Mouse (Mus musculus): ENCODE data around the gene Olfr114. TPM values are rescaled to one million over a fixed set of nuclear protein-coding genes. Genes with fewer than 3 reads are reported as not detected.

Olfr114 gene
- total RNA-seq (2018; cell fraction: chromatin; rRNA removed), result not detected
- not detected for total RNA-seq (2018; cell fraction: cytosol; rRNA removed)
- total RNA-seq (2018; cell fraction: nucleus; rRNA removed), result not detected
- not detected in 3 replicates for polyA plus RNA-seq (2018)

- no peaks in the 10 kb centered on the region for H3K79me2 ChIP-seq (ENCODE audit: inconsistent target)
- H3K4me3 ChIP-seq (ENCODE audit: inconsistent target), result no peak within 1 kb of the TSS
- H3K36me3 ChIP-seq (ENCODE audit: inconsistent target), result no peaks in the 10 kb centered on the region
- no peak within 1 kb of the TSS for H3K27ac ChIP-seq
These were observed at the start of gene Olfr114 for GRCm38 (mm10) chr17:37592643-37593042. Gene Olfr114 (minus strand): TSS chr17:37592743.

GRCm38 (mm10) chr17:37627009-37627408, 34.5 kb upstream of the Olfr114 start, which contains the start of the genes Olfr115 and Olfr116:
Gene Olfr115 (minus strand): TSS chr17:37627109.
Gene Olfr116 (minus strand): TSS chr17:37627199.
- no peaks in the 10 kb centered on the region for H3K36me3 ChIP-seq (ENCODE audit: inconsistent target)
- H3K79me2 ChIP-seq (ENCODE audit: inconsistent target), result no peaks in the 10 kb centered on the region
- H3K4me3 ChIP-seq (ENCODE audit: inconsistent target), result no peak within 1 kb of the TSS
- 77% methylated on average over 2 of the region's 2 CpGs for whole genome bisulfite sequencing (ENCODE audit: missing documents)
- H3K27ac ChIP-seq, result no peak within 1 kb of the TSS

GRCm38 (mm10) chr17:37577563-37577962, 15.0 kb downstream of the Olfr114 start, which contains the start of gene Olfr113:
Gene Olfr113 (minus strand): TSS chr17:37577663.
- H3K79me2 ChIP-seq (ENCODE audit: inconsistent target), result no peaks in the 10 kb centered on the region
- no peak within 1 kb of the TSS for H3K27ac ChIP-seq
- H3K36me3 ChIP-seq (ENCODE audit: inconsistent target), result no peaks in the 10 kb centered on the region
- H3K4me3 ChIP-seq (ENCODE audit: inconsistent target), result no peak within 1 kb of the TSS

- Histone ChIP-seq H3K4me3 (ENCODE audit: inconsistent target) (no peak within 1 kb of the TSS), H3K79me2 (ENCODE audit: inconsistent target) (no peaks in the 10 kb centered on the region), H3K36me3 (ENCODE audit: inconsistent target) (no peaks in the 10 kb centered on the region), H3K27ac (no peak within 1 kb of the TSS)
These were observed 23.2 kb downstream of the Olfr114 start, which contains the start of gene Olfr112 for GRCm38 (mm10) chr17:37569351-37569750. Gene Olfr112 (minus strand): TSS chr17:37569451.

- WGBS (ENCODE audit: missing documents), result 88% methylated on average over 1 of the region's 1 CpGs
- H3K79me2 ChIP-seq (ENCODE audit: inconsistent target), result no peaks in the 10 kb centered on the region
- no peaks in the 10 kb centered on the region for H3K36me3 ChIP-seq (ENCODE audit: inconsistent target)
- no peak overlapping the region for H3K27ac ChIP-seq
- no peak overlapping the region for H3K4me3 ChIP-seq (ENCODE audit: inconsistent target)
These were observed 33.5 kb downstream of the Olfr114 start for GRCm38 (mm10) chr17:37558913-37559615.

GRCm38 (mm10) chr17:37543800-37544435, 48.6 kb downstream of the Olfr114 start:
- WGBS (ENCODE audit: missing documents), result 80% methylated on average over 3 of the region's 3 CpGs
- no peak overlapping the region for H3K27ac ChIP-seq
- no peaks in the 10 kb centered on the region; the same call in 1 of the 2 replicates for H3K79me2 ChIP-seq (ENCODE audit: inconsistent target)
- no peak overlapping the region for H3K4me3 ChIP-seq (ENCODE audit: inconsistent target)
- H3K36me3 ChIP-seq (ENCODE audit: inconsistent target), result no peaks in the 10 kb centered on the region

GRCm38 (mm10) chr17:37541454-37542119, 51.0 kb downstream of the Olfr114 start:
- Histone ChIP-seq H3K79me2 (ENCODE audit: inconsistent target) (peaks cover 5% of the 10 kb centered on the region; the same call in 1 of the 2 replicates), H3K36me3 (ENCODE audit: inconsistent target) (no peaks in the 10 kb centered on the region), H3K4me3 (ENCODE audit: inconsistent target) (no peak overlapping the region), H3K27ac (no peak overlapping the region)
- 85% methylated on average over 4 of the region's 4 CpGs for WGBS (ENCODE audit: missing documents)

Other genes starting within 250 kb of the Olfr114 start
- gene Olfr104-ps, start 233.2 kb downstream of the Olfr114 start, polyA plus RNA-seq (2018), result not detected in 3 replicates
- not detected in 3 replicates for gene Olfr105-ps, start 213.7 kb downstream of the Olfr114 start, polyA plus RNA-seq (2018)
- not detected in 3 replicates for gene Olfr106-ps, start 202.3 kb downstream of the Olfr114 start, polyA plus RNA-seq (2018)
- not detected in 3 replicates for gene Olfr107, start 193.5 kb downstream of the Olfr114 start, polyA plus RNA-seq (2018)
- not detected in 3 replicates for gene Olfr108, start 147.3 kb downstream of the Olfr114 start, polyA plus RNA-seq (2018)
- gene Olfr109, start 133.8 kb downstream of the Olfr114 start, polyA plus RNA-seq (2018), result not detected in 3 replicates
- 1.0 to 2.2 TPM (median 1.7 TPM) in 3 replicates for gene H2-M2, start 109.2 kb downstream of the Olfr114 start, polyA plus RNA-seq (2018)
- gene Olfr110, start 100.3 kb downstream of the Olfr114 start, polyA plus RNA-seq (2018), result 1.6 to 2.2 TPM (median 1.9 TPM) in 3 replicates
- 3.2 to 5.6 TPM (median 4.0 TPM) in 3 replicates for gene Olfr111, start 84.7 kb downstream of the Olfr114 start, polyA plus RNA-seq (2018)
- not detected in 3 replicates for gene Olfr112, start 23.3 kb downstream of the Olfr114 start, polyA plus RNA-seq (2018)
- gene Olfr113, start 15.1 kb downstream of the Olfr114 start, polyA plus RNA-seq (2018), result not detected in 3 replicates
- gene Olfr115, start 34.4 kb upstream of the Olfr114 start, polyA plus RNA-seq (2018), result not detected in 3 replicates
- not detected in 3 replicates for gene Olfr116, start 34.5 kb upstream of the Olfr114 start, polyA plus RNA-seq (2018)
- not detected in 3 replicates for gene Olfr117, start 71.0 kb upstream of the Olfr114 start, polyA plus RNA-seq (2018)
- gene Olfr118, start 74.2 kb upstream of the Olfr114 start, polyA plus RNA-seq (2018), result not detected in 3 replicates
- not detected in 3 replicates for gene Olfr119, start 103.8 kb upstream of the Olfr114 start, polyA plus RNA-seq (2018)
- not detected in 3 replicates for gene Olfr120, start 129.1 kb upstream of the Olfr114 start, polyA plus RNA-seq (2018)
- not detected in 3 replicates for gene Olfr121, start 156.1 kb upstream of the Olfr114 start, polyA plus RNA-seq (2018)
- not detected in 3 replicates for gene Olfr122, start 175.9 kb upstream of the Olfr114 start, polyA plus RNA-seq (2018)
- gene Olfr123, start 200.8 kb upstream of the Olfr114 start, polyA plus RNA-seq (2018), result not detected in 3 replicates
- not detected in 3 replicates for gene Olfr124, start 207.1 kb upstream of the Olfr114 start, polyA plus RNA-seq (2018)
- gene Olfr125, start 240.2 kb upstream of the Olfr114 start, polyA plus RNA-seq (2018), result not detected in 3 replicates

Measured in macrophage (primary cell).